In the genomic region with DNA sequence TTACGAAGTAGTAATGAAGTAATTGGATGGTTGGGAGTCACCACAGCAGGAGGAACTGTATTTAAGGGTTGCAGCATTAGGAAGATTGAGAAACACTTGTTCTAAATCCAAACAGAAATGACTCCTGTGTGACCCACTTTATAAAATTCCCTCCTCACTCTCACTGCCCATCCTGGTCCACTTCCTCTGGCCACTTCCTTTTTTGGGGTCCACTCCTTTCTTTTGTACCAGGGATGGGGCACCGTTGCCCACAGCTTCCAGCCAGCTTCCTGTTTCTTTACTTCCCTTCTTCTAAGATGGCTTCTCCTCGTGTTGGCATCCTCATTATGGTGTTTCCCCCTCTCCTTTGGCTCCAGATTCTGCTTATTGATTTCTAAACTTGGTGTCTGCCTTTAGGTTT, we compare ENCODE assay signal across 30 mouse cellular contexts. TPM values are rescaled to one million over a fixed set of nuclear protein-coding genes. Genes with fewer than 3 reads are reported as not detected.
DNase-seq lines count a peak whose midpoint lies in the region; ATAC-seq lines count a peak whose summit lies in the region.
"Had no signal": no experiment of that assay in that cellular context is flagged by ENCODE, and none has a peak within 500 bp of the region (broad histone marks: within the 10 kb centered on the region; RNA-seq: fewer than 3 reads in every experiment).

No protein-coding gene starts in this region.

- no peaks in the 10 kb centered on the region for H3K79me2 ChIP-seq in macrophage (ENCODE audit: inconsistent target)

- H3K36me3 ChIP-seq in macrophage (ENCODE audit: inconsistent target) = no peaks in the 10 kb centered on the region
- no peaks in the 10 kb centered on the region for H3K36me3 ChIP-seq in midbrain, embryonic 14.5 days (ENCODE audit: control insufficient read depth, insufficient read depth, low read length)
- no peaks in the 10 kb centered on the region for H3K36me3 ChIP-seq in forebrain, embryonic 12.5 days (replicated peaks)
- H3K36me3 ChIP-seq: embryonic facial prominence, embryonic 15.5 days; heart, embryonic 13.5 days; intestine, embryonic 15.5 days; kidney, embryonic 15.5 days; limb, embryonic 13.5 days; neural tube, embryonic 15.5 days had no signal

- H3K27me3 ChIP-seq in midbrain, embryonic 14.5 days (ENCODE audit: control insufficient read depth, insufficient read depth, low read length) = no peaks in the 10 kb centered on the region
- no peaks in the 10 kb centered on the region for H3K27me3 ChIP-seq in forebrain, embryonic 12.5 days
- H3K27me3 ChIP-seq: embryonic facial prominence, embryonic 15.5 days; heart, embryonic 13.5 days; intestine, embryonic 15.5 days; kidney, embryonic 15.5 days; limb, embryonic 13.5 days; neural tube, embryonic 15.5 days had no signal

- DNase-seq in layer of hippocampus, adult 9-11 months = peak; percentile 85
- no peak for DNase-seq in layer of hippocampus, adult 9-10 months (ENCODE audit: low spot score)
- peak; percentile 52 for DNase-seq in 416B (ENCODE audit: low read depth)
- peak; percentile 44 for DNase-seq in brain, adult 2 months (ENCODE audit: low read depth, low spot score)
- DNase-seq in adrenal gland, postnatal 25 days = no peak
- no peak for DNase-seq in midbrain, embryonic 14.5 days
- DNase-seq: B cell, adult 2 months; cerebellum, adult 11-12 months; cerebellum, postnatal 14 days; gastrocnemius, adult 2 months; kidney, postnatal 4 days; layer of hippocampus, postnatal 36 days; right cerebral cortex, postnatal 4 days; thymus, postnatal 14 days had no signal

- peak overlapping the region; percentile 38; the same call in 1 of the 2 replicates for H3K27ac ChIP-seq in macrophage
- H3K27ac ChIP-seq in midbrain, embryonic 14.5 days (replicated peaks; ENCODE audit: low read depth, low read length) = no peak overlapping the region
- no peak overlapping the region for H3K27ac ChIP-seq in forebrain, embryonic 12.5 days
- H3K27ac ChIP-seq: embryonic facial prominence, embryonic 15.5 days; gastrocnemius, adult 2 months; heart, embryonic 13.5 days; hindbrain, embryonic 14.5 days; intestine, embryonic 15.5 days; kidney, embryonic 15.5 days; limb, embryonic 13.5 days; neural tube, embryonic 15.5 days had no signal

- no peaks in the 10 kb centered on the region for H3K9me3 ChIP-seq in midbrain, embryonic 14.5 days (ENCODE audit: control insufficient read depth, low read length)
- H3K9me3 ChIP-seq in forebrain, embryonic 12.5 days = no peaks in the 10 kb centered on the region
- H3K9me3 ChIP-seq: embryonic facial prominence, embryonic 15.5 days; heart, embryonic 13.5 days; intestine, embryonic 15.5 days; kidney, embryonic 15.5 days; limb, embryonic 13.5 days; neural tube, embryonic 15.5 days had no signal

- no peak overlapping the region for H3K9ac ChIP-seq in midbrain, embryonic 14.5 days (replicated peaks; ENCODE audit: low read length)
- H3K9ac ChIP-seq in forebrain, embryonic 12.5 days = no peak overlapping the region
- H3K9ac ChIP-seq: embryonic facial prominence, embryonic 15.5 days; heart, embryonic 13.5 days; hindbrain, embryonic 14.5 days; intestine, embryonic 15.5 days; kidney, embryonic 15.5 days; limb, embryonic 13.5 days; neural tube, embryonic 15.5 days had no signal

- no peak overlapping the region for H3K4me2 ChIP-seq in midbrain, embryonic 14.5 days (ENCODE audit: low read length)
- H3K4me2 ChIP-seq in forebrain, embryonic 12.5 days = no peak overlapping the region
- H3K4me2 ChIP-seq: embryonic facial prominence, embryonic 15.5 days; heart, embryonic 13.5 days; hindbrain, embryonic 14.5 days; intestine, embryonic 15.5 days; kidney, embryonic 15.5 days; limb, embryonic 13.5 days; neural tube, embryonic 15.5 days had no signal

- H3K4me3 ChIP-seq in macrophage (ENCODE audit: inconsistent target) = no peak overlapping the region
- H3K4me3 ChIP-seq in midbrain, embryonic 14.5 days (replicated peaks; ENCODE audit: low read depth, low read length) = no peak overlapping the region
- no peak overlapping the region for H3K4me3 ChIP-seq in forebrain, embryonic 12.5 days (replicated peaks)
- H3K4me3 ChIP-seq: embryonic facial prominence, embryonic 15.5 days; gastrocnemius, adult 2 months; heart, embryonic 13.5 days; intestine, embryonic 15.5 days; kidney, embryonic 15.5 days; limb, embryonic 13.5 days; neural tube, embryonic 15.5 days had no signal

- no peak for ATAC-seq in midbrain, embryonic 14.5 days (ENCODE audit: low FRiP score, low TSS enrichment)
- ATAC-seq in forebrain, embryonic 12.5 days (ENCODE audit: low FRiP score) = no peak
- ATAC-seq: intestine, embryonic 15.5 days had no signal

- 4% methylated on average over 3 of the region's 3 CpGs for WGBS in macrophage (ENCODE audit: missing documents)
- 73% methylated on average over 3 of the region's 3 CpGs for WGBS in midbrain, embryonic 14.5 days
- 75% methylated on average over 3 of the region's 3 CpGs for WGBS in forebrain, embryonic 12.5 days

- no peaks in the 10 kb centered on the region for H3K4me1 ChIP-seq in midbrain, embryonic 14.5 days (ENCODE audit: control insufficient read depth, insufficient read depth, low read length)
- H3K4me1 ChIP-seq in forebrain, embryonic 12.5 days = peaks cover 9% of the 10 kb centered on the region; the same call in 1 of the 2 replicates
- H3K4me1 ChIP-seq: intestine, embryonic 15.5 days; kidney, embryonic 15.5 days; limb, embryonic 13.5 days; neural tube, embryonic 15.5 days had no signal

RNA-seq across cellular contexts. Expression of a gene that starts 10.9 kb away (rescaled TPM):
- total RNA-seq in macrophage (2018; cell fraction: chromatin; rRNA removed) = 1 to 10 TPM in 1 of 26 experiments, under 1 TPM in 7, not detected in 18; 0.17 to 5.4 (median 0.26) TPM
- total RNA-seq in macrophage (2018; cell fraction: cytosol; rRNA removed) = under 1 TPM; 0.17 to 0.76 (median 0.39) TPM
- 1 to 10 TPM in 4 of 26 experiments, under 1 TPM in 21, not detected in 1; 0.30 to 2.9 (median 0.58) TPM for total RNA-seq in macrophage (2018; cell fraction: nucleus; rRNA removed)
- polyA plus RNA-seq in macrophage (2018) = 0.66 to 3.0 TPM (median 0.75 TPM) in 3 replicates
- 4.3 and 5.9 TPM in 2 replicates for total RNA-seq in adrenal gland, postnatal 25 days (2021)
- 3.4 and 5.0 TPM in 2 replicates for polyA plus RNA-seq in midbrain, embryonic 14.5 days (2014; fragmentation: Nextera tagmentation; extraction: Ambion mirVana)
- polyA plus RNA-seq in forebrain, embryonic 12.5 days (2016; fragmentation: Nextera tagmentation; extraction: Ambion mirVana) = 5.1 TPM in 2 replicates

RNA-seq across cellular contexts. Expression of a gene that starts 33.2 kb away (rescaled TPM):
- not detected for total RNA-seq in macrophage (2018; cell fraction: chromatin; rRNA removed)
- not detected for total RNA-seq in macrophage (2018; cell fraction: cytosol; rRNA removed)
- total RNA-seq in macrophage (2018; cell fraction: nucleus; rRNA removed) = not detected
- polyA plus RNA-seq in macrophage (2018) = not detected in 3 replicates
- total RNA-seq in adrenal gland, postnatal 25 days (2021) = not detected in 2 replicates
- not detected in 2 replicates for polyA plus RNA-seq in midbrain, embryonic 14.5 days (2014; fragmentation: Nextera tagmentation; extraction: Ambion mirVana)
- polyA plus RNA-seq in forebrain, embryonic 12.5 days (2016; fragmentation: Nextera tagmentation; extraction: Ambion mirVana) = not detected in 2 replicates
- total RNA-seq: adrenal gland, adult 18-20 months; gastrocnemius, adult 2 months; heart, postnatal 25 days; layer of hippocampus, postnatal 36 days; left cerebral cortex, postnatal 14 days had no signal
- polyA plus RNA-seq: gonadal fat pad, adult 2 months; heart, embryonic 13.5 days; hindbrain, embryonic 14.5 days; kidney, embryonic 15.5 days; liver, embryonic 16.5 days; neural tube, embryonic 15.5 days; testis, adult 2 months had no signal

RNA-seq across cellular contexts. Expression of a gene that starts 35.3 kb away (rescaled TPM):
- not detected for total RNA-seq in macrophage (2018; cell fraction: chromatin; rRNA removed)
- total RNA-seq in macrophage (2018; cell fraction: cytosol; rRNA removed) = not detected
- total RNA-seq in macrophage (2018; cell fraction: nucleus; rRNA removed) = not detected
- polyA plus RNA-seq in macrophage (2018) = not detected in 3 replicates
- total RNA-seq in adrenal gland, postnatal 25 days (2021) = 0.12 TPM in 1 of 2 replicates, not detected in the other
- not detected in 2 replicates for polyA plus RNA-seq in midbrain, embryonic 14.5 days (2014; fragmentation: Nextera tagmentation; extraction: Ambion mirVana)
- 0.04 TPM in 1 of 2 replicates, not detected in the other for polyA plus RNA-seq in forebrain, embryonic 12.5 days (2016; fragmentation: Nextera tagmentation; extraction: Ambion mirVana)
- polyA plus RNA-seq: brain, embryonic 14.5 days; hindbrain, embryonic 14.5 days had no signal

RNA-seq across cellular contexts. Expression of a gene that starts 51.4 kb away (rescaled TPM):
- total RNA-seq in macrophage (2018; cell fraction: chromatin; rRNA removed) = 10 to 100 TPM; 11.8 to 50.5 (median 28.7) TPM
- total RNA-seq in macrophage (2018; cell fraction: cytosol; rRNA removed) = 10 to 100 TPM in 9 of 26 experiments, 1 to 10 TPM in 17; 4.0 to 14.9 (median 9.1) TPM
- total RNA-seq in macrophage (2018; cell fraction: nucleus; rRNA removed) = 10 to 100 TPM; 16.5 to 38.4 (median 26.6) TPM
- 3.5 to 10.7 TPM (median 9.8 TPM) in 3 replicates for polyA plus RNA-seq in macrophage (2018)
- total RNA-seq in adrenal gland, postnatal 25 days (2021) = 28.7 and 37.0 TPM in 2 replicates
- 36.8 and 43.2 TPM in 2 replicates for polyA plus RNA-seq in midbrain, embryonic 14.5 days (2014; fragmentation: Nextera tagmentation; extraction: Ambion mirVana)
- polyA plus RNA-seq in forebrain, embryonic 12.5 days (2016; fragmentation: Nextera tagmentation; extraction: Ambion mirVana) = 28.6 and 32.7 TPM in 2 replicates

Comparison
In these comparisons a context has a peak if more than half of its experiments do, and no peak if none do; other contexts are left out.
1. DNase-seq: peak in layer of hippocampus, adult 9-11 months (single experiment), 416B (single experiment) and brain, adult 2 months (single experiment); none in layer of hippocampus, adult 9-10 months (single experiment), adrenal gland, postnatal 25 days (single experiment) and midbrain, embryonic 14.5 days (single experiment).